Mouse (Mus musculus): ENCODE results near the gene Lin28b. TPM values are rescaled to one million over a fixed set of nuclear protein-coding genes. Genes with fewer than 3 reads are reported as not detected.

Gene Lin28b
- polyA plus RNA-seq, 1 experiment: not detected

GRCm38 (mm10) chr10:45473663-45474333 is 12.4 kb downstream of the Lin28b start:
- WGBS: 3% methylated on average over 21 of the region's 21 CpGs
- Histone ChIP-seq H3K4me1 (ENCODE audit: control insufficient read depth, insufficient read depth, insufficient read length, low read length) (no peaks in the 10 kb centered on the region), H3K27me3 (ENCODE audit: control insufficient read depth, insufficient read depth, low read length) (peaks cover 25% of the 10 kb centered on the region), H3K36me3 (ENCODE audit: control insufficient read depth, insufficient read depth, low read length) (no peaks in the 10 kb centered on the region), H3K4me3 (ENCODE audit: low read depth, low read length) (no peak overlapping the region), H3K27ac (ENCODE audit: insufficient read depth, low read depth, low read length) (no peak overlapping the region)
- TF ChIP-seq CTCF (IDR thresholded peaks at IDR 0.05; ENCODE audit: extremely low read depth, insufficient read length, insufficient replicate concordance, low read depth, low read length) (no peak), POLR2A (IDR thresholded peaks at IDR 0.05; ENCODE audit: low read depth, low read length) (no peak)

DNA sequence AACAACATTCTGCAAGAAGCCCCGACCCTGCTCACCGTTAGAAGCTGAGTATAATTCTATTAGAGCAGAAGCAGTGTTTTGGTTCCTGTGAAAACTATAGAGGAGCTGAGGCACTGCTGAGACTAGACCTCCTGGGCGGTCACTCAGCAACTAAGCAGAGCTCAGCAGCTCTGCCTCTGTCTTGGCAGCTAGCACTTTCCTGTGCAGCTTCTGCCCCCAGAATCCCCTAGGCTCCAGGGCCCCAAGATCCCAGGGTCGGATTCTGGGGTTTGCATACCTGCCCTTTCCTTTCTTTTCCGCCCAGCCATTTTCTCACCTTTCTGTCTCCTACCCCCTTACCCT is 13.1 kb downstream of the Lin28b start:
- 10% methylated on average over 5 of the region's 5 CpGs for WGBS
- Histone ChIP-seq H3K27ac (ENCODE audit: insufficient read depth, low read depth, low read length) (no peak overlapping the region), H3K4me3 (ENCODE audit: low read depth, low read length) (no peak overlapping the region), H3K36me3 (ENCODE audit: control insufficient read depth, insufficient read depth, low read length) (no peaks in the 10 kb centered on the region), H3K27me3 (ENCODE audit: control insufficient read depth, insufficient read depth, low read length) (peaks cover 25% of the 10 kb centered on the region), H3K4me1 (ENCODE audit: control insufficient read depth, insufficient read depth, insufficient read length, low read length) (no peaks in the 10 kb centered on the region)
- TF ChIP-seq CTCF (IDR thresholded peaks at IDR 0.05; ENCODE audit: extremely low read depth, insufficient read length, insufficient replicate concordance, low read depth, low read length) (no peak), POLR2A (IDR thresholded peaks at IDR 0.05; ENCODE audit: low read depth, low read length) (no peak)

- 17% methylated on average over 6 of the region's 6 CpGs for WGBS
These were observed 13.6 kb downstream of the Lin28b start for GRCm38 (mm10) chr10:45472431-45473142.

GRCm38 (mm10) chr10:45471321-45471720 is 14.9 kb downstream of the Lin28b start:
- TF ChIP-seq POLR2A (IDR thresholded peaks at IDR 0.05; ENCODE audit: low read depth, low read length): no peak
- no peak overlapping the region for H3K27ac ChIP-seq (ENCODE audit: insufficient read depth, low read depth, low read length)
- H3K36me3 ChIP-seq (ENCODE audit: control insufficient read depth, insufficient read depth, low read length): no peaks in the 10 kb centered on the region
- peaks cover 25% of the 10 kb centered on the region for H3K27me3 ChIP-seq (ENCODE audit: control insufficient read depth, insufficient read depth, low read length)
- no peak overlapping the region for H3K4me3 ChIP-seq (ENCODE audit: low read depth, low read length)
- no peaks in the 10 kb centered on the region for H3K4me1 ChIP-seq (ENCODE audit: control insufficient read depth, insufficient read depth, insufficient read length, low read length)
- WGBS: 31% methylated on average over 3 of the region's 3 CpGs

More at GRCm38 (mm10) chr10:45472431-45473142, 13.6 kb downstream of the Lin28b start:
- Histone ChIP-seq H3K4me1 (ENCODE audit: control insufficient read depth, insufficient read depth, insufficient read length, low read length) (no peaks in the 10 kb centered on the region), H3K27me3 (ENCODE audit: control insufficient read depth, insufficient read depth, low read length) (peaks cover 25% of the 10 kb centered on the region), H3K4me3 (ENCODE audit: low read depth, low read length) (no peak overlapping the region), H3K36me3 (ENCODE audit: control insufficient read depth, insufficient read depth, low read length) (no peaks in the 10 kb centered on the region), H3K27ac (ENCODE audit: insufficient read depth, low read depth, low read length) (no peak overlapping the region)
- no peak for TF ChIP-seq POLR2A (IDR thresholded peaks at IDR 0.05; ENCODE audit: low read depth, low read length)
- TF ChIP-seq CTCF (IDR thresholded peaks at IDR 0.05; ENCODE audit: extremely low read depth, insufficient read length, insufficient replicate concordance, low read depth, low read length): no peak

DNA sequence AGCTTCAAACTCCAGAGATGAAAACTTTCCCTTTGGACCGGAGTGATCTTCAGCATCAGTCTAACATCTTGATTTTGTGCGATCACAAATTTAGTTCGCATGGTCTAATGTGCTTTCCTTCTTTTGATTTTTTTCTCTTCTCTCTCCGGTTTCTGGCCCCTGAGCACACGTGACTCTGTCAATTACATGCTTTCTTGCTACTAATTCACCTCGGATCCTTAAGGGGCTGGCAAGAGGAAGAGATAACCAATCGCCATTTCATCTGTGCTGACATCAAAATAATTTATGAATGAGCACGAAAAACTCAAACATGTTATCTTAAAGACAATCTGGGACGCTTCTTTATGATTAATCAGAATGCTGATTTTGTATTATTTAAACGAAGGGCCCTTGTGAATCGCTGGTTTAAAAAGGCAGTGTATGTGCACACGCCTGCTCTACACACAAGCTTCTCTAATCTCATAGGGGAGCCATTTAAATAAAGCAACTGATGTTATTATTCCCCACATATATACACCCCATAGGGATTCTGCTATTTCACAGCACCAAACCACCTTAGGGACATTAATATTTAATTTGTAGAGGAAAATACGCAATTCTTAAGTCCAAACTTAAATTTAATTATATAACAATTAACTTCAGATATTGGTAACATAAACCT is 16.0 kb downstream of the Lin28b start:
- 4% methylated on average over 13 of the region's 13 CpGs for WGBS
- no peak overlapping the region for H3K4me3 ChIP-seq (ENCODE audit: low read depth, low read length)

GRCm38 (mm10) chr10:45469027-45469996 is 16.9 kb downstream of the Lin28b start:
- Histone ChIP-seq H3K36me3 (ENCODE audit: control insufficient read depth, insufficient read depth, low read length) (no peaks in the 10 kb centered on the region), H3K4me3 (ENCODE audit: low read depth, low read length) (no peak overlapping the region), H3K27ac (ENCODE audit: insufficient read depth, low read depth, low read length) (no peak overlapping the region), H3K27me3 (ENCODE audit: control insufficient read depth, insufficient read depth, low read length) (peaks cover 25% of the 10 kb centered on the region), H3K4me1 (ENCODE audit: control insufficient read depth, insufficient read depth, insufficient read length, low read length) (no peaks in the 10 kb centered on the region)
- WGBS: 3% methylated on average over 21 of the region's 21 CpGs
- TF ChIP-seq POLR2A (IDR thresholded peaks at IDR 0.05; ENCODE audit: low read depth, low read length): no peak
- no peak for TF ChIP-seq CTCF (IDR thresholded peaks at IDR 0.05; ENCODE audit: extremely low read depth, insufficient read length, insufficient replicate concordance, low read depth, low read length)

More for the DNA sequence above, 16.0 kb downstream of the Lin28b start:
- H3K27me3 ChIP-seq (ENCODE audit: control insufficient read depth, insufficient read depth, low read length): peaks cover 25% of the 10 kb centered on the region
- H3K4me1 ChIP-seq (ENCODE audit: control insufficient read depth, insufficient read depth, insufficient read length, low read length): no peaks in the 10 kb centered on the region
- H3K36me3 ChIP-seq (ENCODE audit: control insufficient read depth, insufficient read depth, low read length): no peaks in the 10 kb centered on the region
- TF ChIP-seq POLR2A (IDR thresholded peaks at IDR 0.05; ENCODE audit: low read depth, low read length): no peak
- TF ChIP-seq CTCF (IDR thresholded peaks at IDR 0.05; ENCODE audit: extremely low read depth, insufficient read length, insufficient replicate concordance, low read depth, low read length): no peak
- H3K27ac ChIP-seq (ENCODE audit: insufficient read depth, low read depth, low read length): no peak overlapping the region
